Mouse (Mus musculus) embryo, embryonic 10 days (tissue): ENCODE results near the gene Tbc1d16.
A peak's percentile ranks its signal among the peaks of the same experiment; 100 is the strongest.
"Not testable (repeated sequence)": the region's sequence is repeated elsewhere in the genome, so short reads cannot be mapped to it uniquely, and the experiment has no call there.

Experiments
- DNase-seq: peaks from one replicate; pipeline ENCODE4 v3.0.0-alpha.2; 2015; ENCODE audit warnings: low spot score

Gene Tbc1d16

GRCm38 (mm10) chr11:119228091-119228781, at the start of gene Tbc1d16, which contains the start of gene Ccdc40:
Gene Tbc1d16 (minus strand): TSS chr11:119228499.
Gene Ccdc40 (plus strand): TSS chr11:119228572.
- peak; percentile 90 for DNase-seq

GRCm38 (mm10) chr11:119273186-119273930, 45.1 kb upstream of the Tbc1d16 start:
- DNase-seq, result no peak

- not testable (repeated sequence) for DNase-seq
Observed at GRCm38 (mm10) chr11:119272492-119272891, 44.2 kb upstream of the Tbc1d16 start.

GRCm38 (mm10) chr11:119268557-119269195, 40.4 kb upstream of the Tbc1d16 start:
- no peak for DNase-seq

GRCm38 (mm10) chr11:119267768-119268556, 39.7 kb upstream of the Tbc1d16 start, which contains the start of gene Gaa:
Gene Gaa (plus strand): TSS chr11:119267887.
- DNase-seq, result peak; percentile 98

GRCm38 (mm10) chr11:119267241-119267674, 39.0 kb upstream of the Tbc1d16 start:
- no peak for DNase-seq

GRCm38 (mm10) chr11:119265811-119266210, 37.5 kb upstream of the Tbc1d16 start:
- DNase-seq, result no peak

GRCm38 (mm10) chr11:119264413-119264812, 36.1 kb upstream of the Tbc1d16 start:
- DNase-seq, result no peak

GRCm38 (mm10) chr11:119259977-119260376, 31.7 kb upstream of the Tbc1d16 start:
- DNase-seq, result no peak

GRCm38 (mm10) chr11:119258572-119259322, 30.4 kb upstream of the Tbc1d16 start:
- peak; percentile 63 for DNase-seq

- no peak for DNase-seq
Observed at GRCm38 (mm10) chr11:119258216-119258571, 29.9 kb upstream of the Tbc1d16 start.

GRCm38 (mm10) chr11:119256557-119256956, 28.3 kb upstream of the Tbc1d16 start:
- DNase-seq, result not testable (repeated sequence)

- DNase-seq, result peak; percentile 87
Observed at GRCm38 (mm10) chr11:119252854-119253541, 24.7 kb upstream of the Tbc1d16 start.

- DNase-seq, result peak; percentile 31
Observed at GRCm38 (mm10) chr11:119250998-119251397, 22.7 kb upstream of the Tbc1d16 start.

GRCm38 (mm10) chr11:119249011-119249410, 20.7 kb upstream of the Tbc1d16 start:
- peak; percentile 89 for DNase-seq

- not testable (repeated sequence) for DNase-seq
Observed at GRCm38 (mm10) chr11:119245543-119245942, 17.2 kb upstream of the Tbc1d16 start.

- no peak for DNase-seq
Observed at GRCm38 (mm10) chr11:119239480-119239879, 11.2 kb upstream of the Tbc1d16 start.

GRCm38 (mm10) chr11:119238305-119238721, 10.0 kb upstream of the Tbc1d16 start:
- peak; percentile 87 for DNase-seq

GRCm38 (mm10) chr11:119237568-119238304, 9.4 kb upstream of the Tbc1d16 start:
- DNase-seq, result peak; percentile 59

- no peak for DNase-seq
Observed at GRCm38 (mm10) chr11:119237007-119237406, 8.7 kb upstream of the Tbc1d16 start.
